Mouse (Mus musculus): Measurements from ENCODE around the gene Tra2a. TPM values are rescaled to one million over a fixed set of nuclear protein-coding genes. Genes with fewer than 3 reads are reported as not detected.

Gene Tra2a
- total and polyA plus RNA-seq, 2 experiments from 2014 or later: 45.9 to 75.7 TPM

DNA sequence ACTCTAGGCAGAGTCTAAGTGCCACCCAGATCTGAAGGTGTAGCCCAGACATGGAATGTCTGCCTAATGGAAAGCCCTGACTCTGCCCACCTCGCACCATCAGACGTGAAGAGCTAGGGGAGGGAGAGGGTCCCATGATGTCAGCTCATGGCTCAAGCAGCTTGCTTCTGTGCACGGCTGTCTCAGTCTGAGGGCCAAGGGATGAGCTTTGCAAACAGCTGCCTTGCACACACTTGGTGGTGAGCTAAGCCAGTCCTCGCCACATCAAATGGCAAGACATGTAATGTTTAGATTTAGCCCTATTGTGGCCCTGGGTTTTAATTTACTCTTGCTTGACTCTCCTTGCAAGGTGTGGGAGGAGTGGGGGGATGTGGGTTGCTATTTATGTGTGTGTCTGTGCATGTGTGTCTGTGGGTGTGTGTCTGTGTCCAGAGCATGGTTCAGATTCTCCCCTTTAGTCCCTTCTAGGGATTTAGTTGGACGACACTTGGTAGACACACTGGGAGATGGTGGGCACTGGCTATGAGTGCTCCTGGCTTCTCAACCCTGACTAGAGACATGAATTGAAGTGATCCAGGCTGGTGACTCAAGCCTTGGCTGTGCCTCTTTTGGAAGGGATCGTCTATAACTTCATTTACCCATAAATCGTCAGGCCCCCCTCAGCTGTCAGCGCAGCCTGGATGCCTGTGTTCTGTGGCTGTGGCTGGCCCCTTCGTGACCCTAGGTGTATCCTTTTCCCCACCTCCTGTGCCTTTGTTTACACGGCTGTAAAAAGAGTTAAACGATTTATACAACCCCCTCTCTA is 38.7 kb downstream of the Tra2a start:
- Histone ChIP-seq H3K9me3 (ENCODE audit: low read length) (no peaks in the 10 kb centered on the region), H3K4me2 (ENCODE audit: low read depth) (no peak overlapping the region), H3K36me3 (ENCODE audit: insufficient read depth) (no peaks in the 10 kb centered on the region), H3K27me3 (ENCODE audit: insufficient read depth, low read length) (peaks cover 8% of the 10 kb centered on the region; the same call in 1 of the 2 replicates), H3K4me1 (ENCODE audit: insufficient read depth) (no peaks in the 10 kb centered on the region), H3K9ac (no peak overlapping the region), H3K27ac (ENCODE audit: low read depth, low read length) (no peak overlapping the region), H3K4me3 (ENCODE audit: low read depth, low read length) (no peak overlapping the region)
- WGBS: 66% methylated on average over 11 of the region's 11 CpGs
- no peak for TF ChIP-seq CTCF (IDR thresholded peaks at IDR 0.05; ENCODE audit: low read depth)
- ATAC-seq: no peak
- DNase-seq: no peak

DNA sequence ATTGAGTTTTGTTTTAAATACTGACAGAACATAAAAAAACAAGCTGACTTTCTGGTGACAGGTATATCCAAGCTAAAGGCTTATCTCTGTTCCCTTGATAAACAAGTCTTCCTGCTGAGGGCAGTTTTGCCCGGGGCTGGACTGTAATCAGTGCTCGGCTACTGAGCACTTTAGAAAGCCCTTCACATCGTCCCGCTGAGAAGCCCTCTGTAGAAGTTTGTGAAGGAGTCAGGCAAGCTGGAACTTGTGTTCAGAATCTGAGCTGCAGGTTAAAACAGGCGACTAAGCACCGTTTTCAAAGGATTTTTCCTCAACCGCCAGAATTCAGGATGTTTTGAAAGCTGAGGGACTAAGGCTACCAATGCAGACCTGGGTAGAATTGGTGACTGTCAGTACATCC is 41.9 kb downstream of the Tra2a start:
- no peak for ATAC-seq
- Histone ChIP-seq H3K36me3 (ENCODE audit: insufficient read depth) (no peaks in the 10 kb centered on the region), H3K27me3 (ENCODE audit: insufficient read depth, low read length) (peaks cover 12% of the 10 kb centered on the region; the same call in 1 of the 2 replicates), H3K9me3 (ENCODE audit: low read length) (no peaks in the 10 kb centered on the region), H3K9ac (no peak overlapping the region), H3K4me2 (ENCODE audit: low read depth) (no peak overlapping the region), H3K4me1 (ENCODE audit: insufficient read depth) (no peaks in the 10 kb centered on the region), H3K27ac (ENCODE audit: low read depth, low read length) (no peak overlapping the region), H3K4me3 (ENCODE audit: low read depth, low read length) (no peak overlapping the region)
- TF ChIP-seq CTCF (IDR thresholded peaks at IDR 0.05; ENCODE audit: low read depth): no peak
- no peak for DNase-seq
- WGBS: 8% methylated on average over 7 of the region's 7 CpGs

DNA sequence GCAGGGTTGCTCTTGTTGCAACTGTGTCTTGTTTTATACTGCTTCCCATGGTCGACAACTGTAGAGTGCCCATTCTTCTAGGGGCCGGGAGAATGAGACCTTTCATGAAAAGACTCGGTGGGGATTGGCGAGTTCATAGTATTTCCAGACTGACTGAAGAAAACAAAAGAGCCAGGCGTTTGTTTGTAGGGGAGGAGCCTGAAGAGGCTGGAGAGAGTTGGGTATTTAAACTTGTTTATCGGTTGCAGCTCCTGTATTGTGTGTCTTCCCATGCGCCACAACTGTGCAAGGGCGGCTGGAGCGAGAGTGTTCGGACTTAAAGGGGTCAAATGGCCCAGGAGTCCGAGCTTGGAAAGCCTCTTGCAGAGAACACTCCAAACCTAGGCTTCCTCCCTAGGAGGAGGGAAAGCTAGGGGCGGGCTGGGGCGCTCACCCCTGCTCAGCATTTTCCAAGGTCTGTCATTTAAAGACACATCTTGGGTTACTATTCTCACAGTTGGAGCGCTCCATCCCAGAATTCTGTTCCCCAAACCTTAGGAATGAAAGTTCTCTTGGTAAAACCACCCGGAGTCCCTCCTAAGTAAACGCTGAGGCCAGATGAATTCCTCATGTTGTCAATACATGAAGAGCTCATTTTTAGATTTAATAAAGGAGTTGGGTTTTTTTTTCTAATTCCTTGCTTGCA is 43.8 kb downstream of the Tra2a start:
- Histone ChIP-seq H3K4me2 (ENCODE audit: low read depth) (no peak overlapping the region), H3K27me3 (ENCODE audit: insufficient read depth, low read length) (peaks cover 12% of the 10 kb centered on the region; the same call in 1 of the 2 replicates), H3K27ac (ENCODE audit: low read depth, low read length) (no peak overlapping the region), H3K9me3 (ENCODE audit: low read length) (no peaks in the 10 kb centered on the region), H3K4me1 (ENCODE audit: insufficient read depth) (no peaks in the 10 kb centered on the region), H3K36me3 (ENCODE audit: insufficient read depth) (no peaks in the 10 kb centered on the region), H3K9ac (no peak overlapping the region), H3K4me3 (ENCODE audit: low read depth, low read length) (no peak overlapping the region)
- DNase-seq (no peak), ATAC-seq (no peak)
- WGBS: 8% methylated on average over 16 of the region's 16 CpGs
- no peak for TF ChIP-seq CTCF (IDR thresholded peaks at IDR 0.05; ENCODE audit: low read depth)

DNA sequence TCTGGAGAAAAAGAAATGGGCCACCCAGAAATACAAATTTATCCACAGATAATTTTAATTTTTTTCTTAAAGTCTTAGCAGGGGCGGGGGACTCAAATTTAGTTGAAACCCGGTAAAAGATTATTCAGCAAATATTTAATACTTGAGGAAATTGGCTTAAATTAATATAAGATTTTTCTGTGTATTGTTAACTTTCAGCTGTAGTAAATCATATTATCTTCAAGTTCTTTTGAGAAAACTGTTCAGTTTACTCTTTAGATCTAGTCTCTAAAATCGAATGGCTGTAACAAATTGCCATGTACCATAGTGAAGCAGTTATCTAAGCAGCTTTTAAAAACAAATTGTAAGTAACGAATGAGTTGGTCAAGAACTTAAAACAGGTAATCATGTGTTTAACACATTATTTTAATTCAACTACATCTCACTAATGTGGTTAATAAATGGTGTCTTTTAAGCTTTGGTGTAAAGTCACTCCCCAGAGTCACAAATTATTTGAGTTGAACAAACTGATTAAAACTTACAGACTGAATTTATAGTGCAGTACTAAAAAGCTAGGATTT is 44.8 kb downstream of the Tra2a start:
- peaks cover 12% of the 10 kb centered on the region; the same call in 1 of the 2 replicates for H3K27me3 ChIP-seq (ENCODE audit: insufficient read depth, low read length)
- DNase-seq (peak; percentile 51), ATAC-seq (no peak)
- TF ChIP-seq CTCF (IDR thresholded peaks at IDR 0.05; ENCODE audit: low read depth): no peak
- H3K4me3 ChIP-seq (ENCODE audit: low read depth, low read length): no peak overlapping the region
- no peaks in the 10 kb centered on the region for H3K36me3 ChIP-seq (ENCODE audit: insufficient read depth)
- 25% methylated on average over 4 of the region's 4 CpGs for WGBS
- no peak overlapping the region for H3K4me2 ChIP-seq (ENCODE audit: low read depth)
- H3K9ac ChIP-seq: no peak overlapping the region
- H3K4me1 ChIP-seq (ENCODE audit: insufficient read depth): no peaks in the 10 kb centered on the region
- H3K27ac ChIP-seq (ENCODE audit: low read depth, low read length): no peak overlapping the region
- H3K9me3 ChIP-seq (ENCODE audit: low read length): no peaks in the 10 kb centered on the region

DNA sequence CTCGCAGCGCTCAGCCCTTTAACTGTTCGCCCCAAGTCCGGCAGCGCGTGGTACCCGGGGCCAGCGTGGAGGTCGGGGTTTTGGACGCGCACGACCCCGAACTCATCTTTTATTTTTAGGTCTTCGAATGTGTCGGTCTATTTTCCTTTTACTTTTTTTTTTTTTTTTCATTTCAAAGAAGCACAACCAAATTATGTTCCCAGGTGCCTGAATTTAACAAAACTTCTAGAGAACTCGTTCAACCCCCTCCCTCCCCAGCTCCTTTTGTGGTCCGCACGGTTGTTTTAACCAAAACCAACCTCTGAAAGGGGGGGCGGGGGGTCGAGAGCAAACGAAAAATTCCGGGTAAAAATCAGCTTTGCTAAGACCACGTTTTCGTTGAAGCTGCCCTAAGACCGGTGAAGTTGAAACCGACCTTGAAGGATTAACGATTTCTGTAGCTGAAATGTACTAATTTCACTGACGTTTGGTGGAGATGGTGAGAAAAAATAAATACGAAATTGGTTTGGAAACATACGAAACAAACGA is 45.5 kb downstream of the Tra2a start:
- WGBS: under 1% methylated on average over 31 of the region's 31 CpGs
- Histone ChIP-seq H3K9ac (no peak overlapping the region), H3K4me1 (ENCODE audit: insufficient read depth) (peaks cover 2% of the 10 kb centered on the region; the same call in 1 of the 2 replicates), H3K36me3 (ENCODE audit: insufficient read depth) (no peaks in the 10 kb centered on the region), H3K4me2 (ENCODE audit: low read depth) (peak overlapping the region; percentile 57), H3K27me3 (ENCODE audit: insufficient read depth, low read length) (peaks cover 12% of the 10 kb centered on the region; the same call in 1 of the 2 replicates), H3K4me3 (ENCODE audit: low read depth, low read length) (peak overlapping the region; percentile 51), H3K27ac (ENCODE audit: low read depth, low read length) (no peak overlapping the region), H3K9me3 (ENCODE audit: low read length) (no peaks in the 10 kb centered on the region)
- DNase-seq: peak; percentile 81
- no peak for TF ChIP-seq CTCF (IDR thresholded peaks at IDR 0.05; ENCODE audit: low read depth)
- no peak for ATAC-seq

DNA sequence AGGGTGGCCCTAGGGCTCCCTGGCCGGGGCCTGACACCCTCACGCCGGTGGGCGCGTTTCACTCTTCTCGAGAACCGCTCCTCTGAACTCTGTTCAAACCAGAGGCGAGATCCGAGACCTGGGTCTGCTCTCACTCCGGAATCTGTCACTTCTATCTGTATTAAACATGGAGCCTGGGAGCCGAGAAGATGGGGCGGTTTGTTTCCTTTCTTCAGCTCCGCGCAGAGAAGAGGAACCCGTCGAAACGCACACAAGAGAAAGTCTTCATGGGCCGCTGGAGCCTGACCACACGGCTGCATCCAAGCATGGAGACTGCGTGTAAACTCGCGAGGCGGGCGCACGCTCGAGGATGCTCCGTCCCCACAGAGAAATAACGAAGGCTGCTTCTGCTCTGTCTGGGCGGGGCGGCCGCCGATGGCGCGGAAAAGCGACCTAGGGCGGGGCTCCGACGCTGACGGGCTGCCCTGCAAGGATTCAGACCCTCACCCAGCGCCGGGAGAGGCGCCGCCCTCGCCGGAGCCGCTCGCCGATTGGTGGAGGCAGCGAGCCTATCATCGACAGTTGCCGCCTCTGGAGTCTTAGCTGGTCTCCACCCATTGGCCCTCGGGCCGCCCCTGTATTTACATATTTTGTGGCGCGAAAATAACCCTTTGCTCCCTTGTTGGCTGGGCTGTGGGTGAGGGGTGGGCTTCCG is 46.1 kb downstream of the Tra2a start:
- no peak overlapping the region for H3K27ac ChIP-seq (ENCODE audit: low read depth, low read length)
- H3K9ac ChIP-seq: peak overlapping the region; percentile 44
- H3K4me2 ChIP-seq (ENCODE audit: low read depth): peak overlapping the region; percentile 57
- no peaks in the 10 kb centered on the region for H3K9me3 ChIP-seq (ENCODE audit: low read length)
- under 1% methylated on average over 55 of the region's 56 CpGs for WGBS
- TF ChIP-seq CTCF (IDR thresholded peaks at IDR 0.05; ENCODE audit: low read depth): no peak
- H3K4me1 ChIP-seq (ENCODE audit: insufficient read depth): peaks cover 8% of the 10 kb centered on the region
- DNase-seq (peak; percentile 93), ATAC-seq (peak; percentile 95)
- H3K36me3 ChIP-seq (ENCODE audit: insufficient read depth): no peaks in the 10 kb centered on the region
- peaks cover 12% of the 10 kb centered on the region; the same call in 1 of the 2 replicates for H3K27me3 ChIP-seq (ENCODE audit: insufficient read depth, low read length)
- peak overlapping the region; percentile 51 for H3K4me3 ChIP-seq (ENCODE audit: low read depth, low read length)

Measured in forebrain, postnatal 0 days (tissue).